Mouse (Mus musculus): ENCODE measurements at regions not wholly inside any gene's neighbourhood (a gene's known extent, or its start where the extent isn't known, plus 50 kb on each side); places are given as distances from the start of the nearest gene placed in this dataset.

DNA sequence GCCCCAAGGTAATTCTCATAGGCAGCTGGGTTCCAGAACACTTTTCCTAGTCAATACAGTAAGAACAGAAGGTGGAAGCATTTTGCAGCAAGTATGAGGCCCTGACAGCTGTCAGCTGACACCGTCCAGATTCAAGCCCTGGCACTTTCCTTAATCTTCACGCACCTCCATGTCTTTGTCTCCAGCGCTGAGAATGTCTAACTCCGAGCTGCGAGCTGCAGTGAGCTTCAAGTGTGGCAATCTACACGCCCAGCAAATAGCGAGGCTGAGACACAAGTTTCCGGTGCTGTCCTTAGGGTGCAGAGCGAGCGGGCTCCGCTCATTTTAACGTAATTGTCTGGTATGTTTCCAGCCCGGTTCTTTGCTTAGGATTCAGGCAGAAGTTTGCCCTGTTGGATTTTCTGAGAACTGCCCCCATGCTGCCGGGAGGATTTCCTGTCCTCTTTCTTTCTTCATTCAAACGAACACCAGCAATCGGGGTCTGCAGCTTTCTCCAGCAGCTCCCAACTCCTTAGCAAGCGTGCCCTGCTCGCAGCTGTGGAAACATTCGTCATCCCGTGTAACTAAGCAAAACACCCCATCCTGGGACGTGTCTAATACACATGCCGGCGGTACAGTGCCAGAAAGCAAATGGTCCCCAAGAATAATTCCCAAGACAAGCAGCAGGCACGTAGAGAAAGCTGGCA lies 54.5 kb downstream of the Irx3 start:
- Histone ChIP-seq H3K36me3 (no peaks in the 10 kb centered on the region), H3K9ac (0 out of 2 replicates have a peak overlapping the region, but pooled peaks have one; percentile 22), H3K4me1 (peaks cover 60% of the 10 kb centered on the region), H3K4me2 (peak overlapping the region; percentile 30), H3K27me3 (peaks cover 14% of the 10 kb centered on the region), H3K27ac (no peak overlapping the region), H3K4me3 (no peak overlapping the region), H3K9me3 (no peaks in the 10 kb centered on the region)
- 48% methylated on average over 24 of the region's 24 CpGs for WGBS
- no peak for ATAC-seq (ENCODE audit: insufficient number of reproducible peaks, insufficient read depth, low FRiP score, low TSS enrichment, low read depth)

DNA sequence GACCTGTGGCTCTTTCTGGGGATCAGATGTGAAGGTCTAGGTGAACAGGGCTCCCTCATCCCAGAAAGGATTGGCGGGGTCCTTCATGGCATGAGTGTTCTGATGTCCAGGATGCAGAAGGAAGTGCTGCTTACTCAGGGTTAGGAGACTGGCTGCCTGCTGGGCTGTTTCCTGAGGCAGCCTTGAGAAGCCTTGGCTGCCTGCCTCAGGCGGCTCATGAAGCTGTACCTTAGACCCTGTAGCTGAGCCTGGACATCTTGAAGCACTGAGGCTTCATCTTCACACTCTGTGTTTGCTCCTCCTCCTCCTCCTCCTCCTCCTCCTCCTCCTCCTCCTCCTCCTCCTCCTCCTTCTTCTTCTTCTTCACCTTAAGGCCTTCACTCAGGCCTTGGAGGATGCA lies 77.2 kb downstream of the Irx3 start:
- no peak for ATAC-seq (ENCODE audit: insufficient number of reproducible peaks, insufficient read depth, low FRiP score, low TSS enrichment, low read depth)
- H3K9me3 ChIP-seq = no peaks in the 10 kb centered on the region
- H3K4me3 ChIP-seq = no peak overlapping the region
- no peak overlapping the region for H3K4me2 ChIP-seq
- H3K27me3 ChIP-seq = 0 out of 2 replicates have a peak, but pooled peaks cover 6% of the 10 kb centered on the region
- H3K36me3 ChIP-seq = no peaks in the 10 kb centered on the region
- no peaks in the 10 kb centered on the region for H3K4me1 ChIP-seq
- no peak overlapping the region for H3K9ac ChIP-seq
- H3K27ac ChIP-seq = no peak overlapping the region
- 69% methylated on average over 2 of the region's 2 CpGs for WGBS
